Mouse (Mus musculus) spleen, adult 2 months (tissue): ENCODE data around the gene Fkbp6.

Experiments
- CTCF ChIP-seq: fragments of 200-500 bp; IDR thresholded peaks from 2 replicates; pipeline ENCODE4 v1.5.1; 2011; ENCODE audit warnings: mild to moderate bottlenecking, inconsistent platforms; ENCODE audit not compliant: insufficient read depth, insufficient read length, insufficient replicate concordance; ENCODE audit errors: extremely low read depth
- POLR2A ChIP-seq: fragments of 200-500 bp; IDR thresholded peaks from 2 replicates; pipeline ENCODE4 v1.6.1; 2011; ENCODE audit warnings: low read depth, low read length, inconsistent platforms

GRCm38 (mm10) chr5:135362572-135362971 lies 12.7 kb upstream of the Fkbp6 start:
- TF ChIP-seq CTCF (no peak), POLR2A (no peak)
